Mouse (Mus musculus) megakaryocyte-erythroid progenitor cell, adult 5-6 weeks (primary cell): Measurements from ENCODE around the gene Josd2. TPM values are rescaled to one million over a fixed set of nuclear protein-coding genes. Genes with fewer than 3 reads are reported as not detected.

Experiments
- ATAC-seq: replicated peaks from 2 replicates; pipeline ENCODE4 v1.8.0; 2016; ENCODE audit warnings: mild to moderate bottlenecking, inconsistent platforms; ENCODE audit not compliant: severe bottlenecking, poor library complexity, low FRiP score, low TSS enrichment
- total RNA-seq, 2 experiments: library from RNA; stranded (forward) in 1 of 2; stranded (reverse) in 1 of 2; fragments of 200-1000, 215-1000 nt in 1 of 2; fragments of >200 nt in 1 of 2; fragmentation: Nextera tagmentation in 1 of 2; gene quantifications; 2 replicates each; pipeline ENCODE4 v1.2.3; 2014 to 2017

Gene Josd2
- 73.4 and 96.5 TPM in 2 replicates for total RNA-seq (2014; fragmentation: Nextera tagmentation)
- total RNA-seq (2017), result 25.0 and 30.6 TPM in 2 replicates

- peak; percentile 91 for ATAC-seq
Measured at GRCm38 (mm10) chr7:44467811-44468411, at the start of gene Josd2. TSS of gene Josd2 (plus strand) at chr7:44467980.

DNA sequence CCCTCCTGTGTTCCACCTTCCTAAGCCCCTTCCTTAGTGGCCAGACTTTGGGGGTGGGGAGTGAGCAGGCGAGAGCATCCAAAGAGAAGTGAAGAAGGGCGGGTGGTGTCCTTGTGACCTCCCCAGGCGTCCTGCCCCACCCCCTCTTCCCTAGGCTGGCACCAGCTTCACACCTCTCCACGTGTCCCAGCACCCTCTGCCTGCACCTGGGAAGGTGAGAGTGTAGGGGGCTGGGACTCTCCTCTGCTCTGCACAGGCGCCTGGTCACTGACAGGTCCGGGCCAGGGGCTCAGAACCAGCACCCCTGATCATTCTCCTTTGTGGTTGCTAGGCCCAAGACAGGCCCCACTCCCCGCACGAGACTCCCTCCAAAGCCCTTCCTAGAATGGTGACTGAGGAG is 40.1 kb upstream of the Josd2 start:
- no peak for ATAC-seq

DNA sequence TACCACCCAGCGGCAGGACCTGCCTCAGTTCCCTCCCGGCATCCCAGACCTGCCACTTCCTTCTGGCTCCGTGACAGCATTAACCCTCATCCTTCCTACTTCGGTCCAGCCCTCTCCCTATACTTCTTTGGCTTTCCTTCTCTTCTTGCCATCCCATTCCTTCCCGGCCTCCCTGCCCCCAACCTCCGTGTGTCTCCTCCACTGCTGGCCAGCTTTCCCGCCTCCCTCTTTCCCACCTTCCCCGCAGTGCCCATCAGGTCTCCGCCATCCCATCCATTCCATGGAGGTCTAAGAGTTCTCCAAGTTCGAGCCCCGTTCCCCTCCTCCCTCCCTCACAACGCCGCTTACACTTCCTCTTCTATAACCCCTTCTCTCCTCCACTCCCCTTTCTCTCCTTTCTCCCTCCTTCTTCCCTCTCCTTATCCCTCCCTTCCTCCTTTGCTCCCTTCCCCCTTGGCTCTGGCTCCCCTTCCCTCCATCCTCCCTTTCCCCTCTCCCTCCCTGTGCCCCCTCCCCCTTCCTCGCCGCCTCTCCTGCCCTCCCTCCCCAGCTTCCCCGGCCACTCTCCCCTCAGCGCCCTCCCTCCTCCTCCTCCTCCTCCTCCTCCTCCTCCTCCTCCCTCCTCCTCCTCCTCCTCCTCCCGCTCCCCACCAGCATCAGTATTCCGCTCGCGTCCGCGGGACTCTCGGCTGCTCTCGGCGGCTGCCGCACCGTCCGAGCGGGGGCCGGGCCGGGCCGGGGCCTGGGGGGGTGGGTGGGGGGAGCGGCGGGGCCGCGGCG is 39.4 kb upstream of the Josd2 start:
- ATAC-seq, result no peak

GRCm38 (mm10) chr7:44428968-44429521 is 38.7 kb upstream of the Josd2 start, which contains the start of gene Lrrc4b:
TSS of gene Lrrc4b (plus strand) at chr7:44429018.
- no peak for ATAC-seq

- no peak for ATAC-seq
Measured at GRCm38 (mm10) chr7:44429534-44430488, 38.0 kb upstream of the Josd2 start.

DNA sequence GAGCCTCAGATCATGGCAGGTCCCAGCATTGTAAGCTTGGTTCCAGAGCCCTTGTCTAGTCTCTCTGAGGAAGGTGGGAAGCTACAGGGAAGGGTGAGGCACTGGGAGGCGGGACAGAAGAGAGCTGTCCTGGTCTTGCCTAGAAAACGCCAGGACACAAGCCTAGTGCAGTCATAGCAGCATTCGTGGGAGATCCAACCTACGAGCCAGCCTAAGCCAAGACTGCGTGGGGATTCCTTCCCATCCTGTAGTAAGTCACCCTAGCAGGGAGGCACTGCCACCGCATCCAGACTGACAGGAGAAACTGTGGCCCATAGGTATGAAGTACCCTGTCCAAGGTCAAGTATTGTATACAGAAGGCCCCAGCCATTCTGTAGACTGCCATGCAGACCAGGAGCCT is 35.2 kb upstream of the Josd2 start:
- ATAC-seq, result no peak

DNA sequence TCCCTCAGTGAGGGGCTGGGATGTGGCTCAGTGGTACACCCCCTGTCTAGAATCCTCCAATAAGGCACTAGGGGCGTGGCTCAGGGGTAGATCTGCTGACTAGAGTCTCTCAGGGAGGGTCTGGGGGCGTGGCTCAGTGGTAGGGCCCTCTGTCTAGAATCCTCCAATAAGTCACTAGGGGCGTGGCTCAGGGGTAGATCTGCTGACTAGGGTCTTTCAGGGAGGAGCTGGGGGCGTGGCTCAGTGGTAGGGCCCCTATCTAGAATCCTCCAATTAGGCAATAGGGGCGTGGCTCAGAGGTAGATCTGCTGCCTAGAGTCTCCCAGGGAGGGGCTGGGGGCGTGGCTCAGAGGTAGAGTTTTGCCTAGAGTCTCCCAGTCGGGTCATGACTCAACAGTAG is 34.4 kb upstream of the Josd2 start:
- ATAC-seq, result peak; percentile 37

DNA sequence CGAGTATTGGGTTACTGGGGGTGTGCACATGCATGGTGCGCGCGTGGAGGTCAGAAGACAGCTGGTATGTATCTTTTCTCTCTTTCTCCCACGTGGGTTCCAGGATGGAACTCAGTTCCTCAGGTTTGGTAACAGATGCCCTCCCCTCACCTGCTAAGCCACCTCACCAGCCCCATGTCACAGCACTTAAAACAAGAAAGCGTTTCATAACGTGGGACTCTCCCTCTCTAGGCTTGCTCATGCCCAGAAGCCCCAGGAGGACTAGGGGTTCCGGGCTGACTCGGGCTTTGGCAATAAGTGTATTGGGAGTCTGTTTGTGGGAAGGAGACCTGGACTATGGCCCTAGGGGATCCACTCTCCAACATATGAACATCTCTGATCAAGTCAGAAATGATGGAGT is 33.7 kb upstream of the Josd2 start:
- no peak for ATAC-seq

DNA sequence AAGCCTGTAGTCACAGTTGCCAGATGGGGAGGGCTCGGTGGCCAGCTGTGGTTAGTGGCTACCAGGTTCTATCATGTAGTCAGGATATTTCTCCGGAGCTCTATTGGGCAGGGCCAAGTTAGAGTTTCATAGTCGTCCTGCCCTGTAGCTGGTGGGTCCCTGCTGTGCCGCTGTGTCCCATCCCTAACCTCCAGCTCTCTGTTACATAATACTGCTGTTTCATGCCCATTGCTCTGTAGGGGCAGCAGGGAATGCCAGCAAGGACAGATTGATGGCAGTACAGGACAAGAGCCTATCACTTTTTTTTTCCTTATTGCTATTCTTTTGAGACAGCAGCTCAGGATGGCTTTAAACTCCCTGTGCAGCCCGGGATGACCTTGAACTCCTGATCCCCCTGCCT is 32.0 kb upstream of the Josd2 start:
- no peak for ATAC-seq

GRCm38 (mm10) chr7:44436267-44436666 is 31.5 kb upstream of the Josd2 start:
- peak; percentile 44; the same call in 1 of the 2 replicates for ATAC-seq

DNA sequence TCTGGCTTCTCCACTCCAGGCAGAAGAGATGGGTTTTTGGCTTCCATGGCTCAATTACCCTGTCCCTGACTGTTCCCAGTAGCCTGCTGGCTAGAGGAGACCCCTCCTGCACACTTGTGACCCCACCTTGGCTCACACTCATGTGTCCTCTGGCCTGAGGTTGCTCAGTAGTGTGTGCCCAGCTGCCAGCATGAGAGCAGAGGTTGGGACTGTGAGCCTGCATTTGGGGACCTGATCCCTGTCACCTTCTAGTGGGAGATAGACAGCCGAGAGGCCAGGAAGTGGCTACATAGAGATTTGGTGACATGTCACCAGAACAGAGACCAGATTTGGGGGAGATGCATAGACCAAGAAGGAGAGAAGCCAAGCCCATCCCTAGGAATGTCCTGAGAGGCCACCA is 30.6 kb upstream of the Josd2 start:
- no peak for ATAC-seq

- ATAC-seq, result no peak
Measured at GRCm38 (mm10) chr7:44437933-44438332, 29.8 kb upstream of the Josd2 start.

- ATAC-seq, result no peak
Measured at GRCm38 (mm10) chr7:44439696-44440095, 28.1 kb upstream of the Josd2 start.

GRCm38 (mm10) chr7:44440479-44440878 is 27.3 kb upstream of the Josd2 start:
- no peak for ATAC-seq

- no peak for ATAC-seq
Measured at GRCm38 (mm10) chr7:44441180-44441579, 26.6 kb upstream of the Josd2 start.

GRCm38 (mm10) chr7:44441648-44442109 is 26.1 kb upstream of the Josd2 start:
- ATAC-seq, result no peak

- no peak for ATAC-seq
Measured at GRCm38 (mm10) chr7:44442407-44442821, 25.4 kb upstream of the Josd2 start.

DNA sequence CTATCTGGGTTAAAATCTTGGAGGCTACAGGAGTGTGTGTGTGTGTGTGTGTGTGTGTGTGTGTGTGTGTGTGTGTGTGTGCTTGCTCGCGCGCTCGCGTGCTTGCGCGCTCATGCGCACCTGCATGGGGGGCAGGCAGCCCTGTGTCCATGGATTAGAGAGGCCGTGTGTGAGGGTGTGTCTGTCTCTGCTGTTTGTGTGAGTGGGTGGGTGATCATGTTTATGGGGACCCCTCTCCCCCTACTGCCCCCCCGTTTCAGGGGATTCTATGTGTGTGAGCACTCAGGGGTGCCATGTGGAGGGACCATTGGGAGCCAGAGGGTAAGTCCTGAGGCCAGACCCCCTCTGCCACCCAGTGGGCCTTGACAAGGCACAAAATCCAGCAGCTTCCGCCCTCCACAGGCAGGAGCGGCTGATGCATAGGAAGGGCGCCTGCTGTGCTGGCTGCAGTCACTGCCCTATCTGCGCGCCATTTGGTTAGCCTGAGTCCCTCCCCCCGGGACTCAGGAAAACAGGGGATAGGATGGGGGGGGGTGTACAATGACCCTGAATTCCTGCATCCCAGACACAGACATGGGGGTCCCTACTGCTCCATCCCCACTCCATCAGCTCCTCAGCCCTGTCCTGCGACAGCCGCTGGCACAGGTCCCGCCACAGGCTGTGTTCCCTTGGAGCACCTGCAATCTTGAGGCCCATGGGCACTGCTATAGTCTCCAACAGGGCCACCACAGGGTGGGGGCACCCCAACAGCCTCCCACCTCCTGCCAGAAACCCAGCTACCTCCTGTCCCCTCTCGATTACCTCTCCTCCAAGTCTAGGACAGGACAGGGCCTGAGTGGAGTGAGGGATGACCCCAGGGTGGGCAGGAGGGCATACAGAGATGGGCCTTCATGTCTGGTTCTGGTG is 24.3 kb upstream of the Josd2 start:
- no peak for ATAC-seq
